Mouse (Mus musculus): ENCODE data around the gene St3gal3. TPM values are rescaled to one million over a fixed set of nuclear protein-coding genes. Genes with fewer than 3 reads are reported as not detected.

Gene St3gal3
- polyA plus RNA-seq, 1 experiment from 2014 or later, result 6.6 TPM

DNA sequence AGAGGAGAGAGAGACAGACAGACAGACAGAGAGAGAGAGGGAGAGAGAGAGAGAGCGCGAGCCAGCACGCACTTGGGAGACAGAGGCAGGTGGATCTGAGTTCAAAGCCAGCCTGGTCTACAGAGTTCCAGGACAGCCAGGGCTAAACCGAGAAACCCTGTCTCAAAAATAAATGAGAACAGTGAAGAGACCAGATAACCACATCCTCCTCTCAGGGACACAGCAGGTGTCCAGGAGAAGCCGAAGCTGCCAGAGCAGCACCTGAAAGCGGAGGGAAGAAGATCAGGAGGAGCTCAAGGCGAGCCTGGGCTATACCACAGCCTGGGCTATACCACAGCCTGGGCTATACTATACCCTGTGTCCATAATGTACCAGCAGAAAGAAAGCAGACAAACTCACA lies 16.1 kb upstream of the St3gal3 start:
- Histone ChIP-seq H3K36me3 (peaks cover 95% of the 10 kb centered on the region), H3K27me3 (ENCODE audit: insufficient read depth, poor library complexity, severe bottlenecking) (no peaks in the 10 kb centered on the region), H3K4me1 (peaks cover 20% of the 10 kb centered on the region), H3K9me3 (no peaks in the 10 kb centered on the region), H3K27ac (no peak overlapping the region), H3K4me3 (no peak overlapping the region)
- WGBS, result 89% methylated on average over 7 of the region's 7 CpGs
- DNase-seq (ENCODE audit: low spot score), result no peak

DNA sequence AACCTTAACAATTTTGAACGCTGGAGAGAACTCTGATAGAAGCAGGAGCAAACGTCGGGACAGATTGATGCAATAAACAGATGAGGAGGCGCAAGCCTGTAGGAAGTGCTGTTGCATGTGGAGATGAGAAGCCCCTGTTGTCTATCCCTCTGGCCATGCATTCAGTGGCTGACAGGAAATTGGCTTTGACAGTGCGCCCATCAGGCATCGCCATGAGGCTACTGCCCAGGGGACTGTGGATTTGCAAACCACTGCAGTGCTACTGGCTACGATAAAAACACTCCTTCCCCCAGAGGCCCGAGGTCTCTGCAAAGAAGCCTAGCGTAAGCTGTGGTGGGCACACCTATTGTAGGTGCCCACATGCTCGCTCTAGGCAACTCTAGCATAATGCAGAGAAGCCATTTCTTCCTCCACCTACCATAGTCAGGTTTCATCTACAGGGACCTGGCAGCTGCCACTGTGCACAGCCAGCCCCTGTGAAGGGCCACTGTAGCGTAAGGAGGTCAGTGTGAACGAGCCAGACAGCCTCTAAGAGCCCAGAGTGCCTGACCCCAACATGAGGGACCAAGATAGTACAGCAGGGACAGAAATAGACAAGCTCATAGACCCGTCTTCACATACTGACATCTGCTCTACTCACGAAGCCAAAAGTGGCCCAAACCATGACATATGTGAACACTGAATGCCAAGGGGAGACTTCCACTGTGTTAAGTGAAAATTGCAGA lies 15.4 kb upstream of the St3gal3 start:
- WGBS, result 68% methylated on average over 14 of the region's 14 CpGs
- Histone ChIP-seq H3K36me3 (peaks cover 95% of the 10 kb centered on the region), H3K27ac (peak overlapping the region; percentile 11; the same call in 1 of the 2 replicates)

DNA sequence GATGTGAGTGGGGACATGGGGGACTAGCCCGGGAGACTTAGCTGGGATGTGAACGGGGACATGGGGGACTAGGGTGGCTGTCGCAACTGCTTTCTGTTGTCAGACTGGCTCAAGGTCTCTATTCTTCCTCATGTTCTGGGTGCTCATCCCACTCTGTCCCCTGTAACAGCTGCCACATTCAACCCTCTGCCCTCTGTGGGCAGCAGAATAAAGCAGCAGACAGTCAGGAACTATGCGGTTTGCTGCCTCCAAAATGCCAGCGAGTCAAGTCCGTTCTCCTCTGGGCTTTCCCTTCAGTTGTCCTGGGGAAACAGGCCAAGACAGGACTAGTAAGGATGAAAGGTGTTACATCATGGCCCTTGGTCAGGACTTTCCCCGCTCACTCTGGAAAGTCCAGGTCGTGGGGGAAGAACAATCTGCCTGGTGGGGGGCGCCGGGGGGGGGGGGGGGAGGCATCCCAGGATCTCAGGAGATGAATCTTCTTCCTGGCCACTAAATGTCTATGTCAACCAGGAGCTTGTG lies 14.4 kb upstream of the St3gal3 start:
- Histone ChIP-seq H3K9me3 (no peaks in the 10 kb centered on the region), H3K27ac (no peak overlapping the region), H3K27me3 (ENCODE audit: insufficient read depth, poor library complexity, severe bottlenecking) (no peaks in the 10 kb centered on the region), H3K4me1 (peaks cover 20% of the 10 kb centered on the region), H3K4me3 (no peak overlapping the region), H3K36me3 (peaks cover 95% of the 10 kb centered on the region)
- DNase-seq (ENCODE audit: low spot score), result no peak
- 84% methylated on average over 10 of the region's 10 CpGs for WGBS

More for the DNA sequence above, 15.4 kb upstream of the St3gal3 start:
- DNase-seq (ENCODE audit: low spot score), result no peak
- H3K27me3 ChIP-seq (ENCODE audit: insufficient read depth, poor library complexity, severe bottlenecking), result no peaks in the 10 kb centered on the region
- peaks cover 20% of the 10 kb centered on the region for H3K4me1 ChIP-seq
- H3K4me3 ChIP-seq, result no peak overlapping the region
- no peaks in the 10 kb centered on the region for H3K9me3 ChIP-seq

DNA sequence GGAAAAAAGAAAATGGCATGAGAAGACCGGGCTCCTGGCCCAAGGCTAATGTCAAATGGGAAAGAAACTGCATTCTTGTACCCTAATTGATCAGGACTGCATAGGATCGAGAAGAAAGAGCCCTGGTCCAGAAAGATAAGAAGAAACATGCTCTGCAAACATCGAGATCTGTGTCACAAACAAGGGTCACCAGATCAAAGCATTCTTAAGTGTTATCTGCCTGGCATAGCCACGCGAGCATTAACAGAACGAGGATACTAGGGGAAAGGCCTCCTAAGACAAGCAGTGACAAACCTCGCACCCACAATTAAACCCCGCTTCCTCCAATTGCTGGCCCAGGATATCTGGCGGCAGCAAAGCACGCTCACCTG lies 13.6 kb upstream of the St3gal3 start:
- H3K4me1 ChIP-seq, result peaks cover 20% of the 10 kb centered on the region
- WGBS, result 54% methylated on average over 10 of the region's 10 CpGs
- H3K4me3 ChIP-seq, result no peak overlapping the region
- no peaks in the 10 kb centered on the region for H3K27me3 ChIP-seq (ENCODE audit: insufficient read depth, poor library complexity, severe bottlenecking)
- no peak for DNase-seq (ENCODE audit: low spot score)
- no peaks in the 10 kb centered on the region for H3K9me3 ChIP-seq
- no peak overlapping the region for H3K27ac ChIP-seq
- peaks cover 95% of the 10 kb centered on the region for H3K36me3 ChIP-seq

DNA sequence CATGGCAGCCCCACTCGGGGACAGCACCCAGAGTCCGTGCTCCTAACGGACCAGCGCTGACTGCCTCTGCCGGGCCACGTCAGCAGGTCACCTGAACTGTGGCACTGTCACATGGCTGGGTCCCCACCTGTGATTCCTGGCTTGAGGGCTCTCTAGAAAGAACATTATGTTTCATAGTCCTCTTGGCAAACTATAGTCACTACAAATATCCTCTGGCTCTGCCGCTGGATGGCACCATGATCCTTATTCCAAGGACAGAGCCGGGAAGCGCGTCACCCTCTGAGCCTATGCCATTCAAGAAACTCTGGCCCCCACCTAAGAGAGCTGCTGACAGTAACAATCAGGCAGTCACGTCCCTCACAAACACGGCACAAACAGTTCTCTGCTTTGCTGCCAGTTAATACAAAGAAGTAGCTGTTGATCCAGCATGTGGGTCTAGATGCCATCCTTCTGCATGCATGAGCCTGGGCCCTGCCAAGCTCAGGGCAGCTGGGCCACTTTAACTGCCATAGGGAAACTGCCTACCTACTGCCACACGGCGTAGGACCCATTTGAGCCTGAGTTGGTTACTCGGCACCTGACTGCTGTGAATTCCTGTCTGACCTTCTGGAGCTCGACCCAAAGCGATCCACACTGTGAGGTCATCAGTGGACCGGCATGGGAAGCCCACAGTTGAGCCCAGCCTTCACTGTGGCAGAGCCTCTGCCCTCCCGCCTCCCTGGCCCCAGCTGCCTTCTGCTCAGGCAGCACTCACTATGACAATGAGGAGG lies 13.0 kb upstream of the St3gal3 start:
- Histone ChIP-seq H3K27me3 (ENCODE audit: insufficient read depth, poor library complexity, severe bottlenecking) (no peaks in the 10 kb centered on the region), H3K36me3 (peaks cover 95% of the 10 kb centered on the region), H3K4me3 (no peak overlapping the region), H3K4me1 (peaks cover 20% of the 10 kb centered on the region), H3K9me3 (no peaks in the 10 kb centered on the region), H3K27ac (no peak overlapping the region)
- no peak for DNase-seq (ENCODE audit: low spot score)
- WGBS, result 90% methylated on average over 19 of the region's 19 CpGs

DNA sequence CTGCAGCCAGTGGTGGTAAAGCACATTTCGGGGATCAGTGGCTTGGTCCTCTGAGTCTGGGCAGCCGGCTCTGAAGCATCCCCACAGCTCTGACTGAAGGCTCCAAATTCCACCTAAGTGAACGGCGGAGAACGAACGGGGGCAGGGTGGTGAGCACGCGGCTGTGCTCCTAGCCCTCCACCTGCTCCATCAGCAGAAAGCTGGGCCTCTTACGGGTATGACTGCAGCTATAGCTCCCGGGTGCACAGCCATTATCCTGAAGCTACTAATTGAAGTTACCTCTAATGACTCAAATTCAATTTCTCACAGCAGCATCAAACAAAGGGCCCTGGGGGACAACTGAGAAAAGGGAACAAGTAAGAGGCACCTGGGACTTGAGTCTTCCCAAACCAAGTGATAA lies 12.4 kb upstream of the St3gal3 start:
- DNase-seq (ENCODE audit: low spot score), result no peak
- Histone ChIP-seq H3K27ac (no peak overlapping the region), H3K4me1 (peaks cover 20% of the 10 kb centered on the region), H3K36me3 (peaks cover 95% of the 10 kb centered on the region), H3K9me3 (no peaks in the 10 kb centered on the region), H3K27me3 (ENCODE audit: insufficient read depth, poor library complexity, severe bottlenecking) (no peaks in the 10 kb centered on the region), H3K4me3 (no peak overlapping the region)
- 88% methylated on average over 10 of the region's 10 CpGs for WGBS

DNA sequence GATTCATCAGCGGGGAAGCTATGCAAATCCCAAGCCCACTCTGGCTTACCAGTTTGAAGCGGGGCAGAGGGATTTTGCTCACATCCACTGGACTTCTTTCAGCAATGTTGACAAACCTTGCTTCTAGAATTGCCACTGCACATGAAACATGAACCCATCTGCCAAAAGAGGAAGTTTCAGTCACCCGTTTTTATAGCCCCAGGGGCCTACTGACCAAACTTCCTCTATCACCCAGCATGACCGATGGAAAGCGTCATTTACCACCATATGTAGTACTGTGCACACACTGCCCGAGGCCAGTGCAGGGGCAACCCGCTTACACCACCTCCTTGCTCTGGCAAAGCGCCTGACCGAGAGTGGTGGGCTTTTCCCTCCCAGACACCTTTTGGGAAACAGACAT lies 9.6 kb upstream of the St3gal3 start:
- Histone ChIP-seq H3K27me3 (ENCODE audit: insufficient read depth, poor library complexity, severe bottlenecking) (no peaks in the 10 kb centered on the region), H3K36me3 (peaks cover 97% of the 10 kb centered on the region), H3K27ac (no peak overlapping the region), H3K9me3 (no peaks in the 10 kb centered on the region), H3K4me1 (peaks cover 4% of the 10 kb centered on the region; the same call in 1 of the 2 replicates), H3K4me3 (no peak overlapping the region)
- no peak for DNase-seq (ENCODE audit: low spot score)
- WGBS, result 90% methylated on average over 9 of the region's 9 CpGs

DNA sequence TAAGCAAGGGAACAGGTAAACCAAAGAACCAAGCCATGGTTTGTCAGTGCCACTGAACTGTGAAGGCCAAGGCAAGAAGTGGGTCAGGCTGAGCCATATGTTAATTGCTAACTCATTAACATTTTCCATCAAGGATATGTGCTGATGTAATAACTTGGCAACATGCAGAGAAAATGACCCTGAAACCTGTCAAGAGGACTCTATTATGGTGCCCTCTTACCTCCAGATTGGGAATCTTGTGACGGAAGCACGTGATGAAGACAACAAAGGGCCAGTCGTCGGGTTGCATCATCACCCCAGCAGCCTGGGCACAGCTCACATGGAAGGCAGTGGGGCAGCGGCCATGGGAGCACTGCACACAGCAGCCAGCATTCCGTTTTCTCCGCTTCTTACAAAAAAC lies 9.0 kb upstream of the St3gal3 start:
- no peaks in the 10 kb centered on the region for H3K27me3 ChIP-seq (ENCODE audit: insufficient read depth, poor library complexity, severe bottlenecking)
- no peak overlapping the region for H3K27ac ChIP-seq
- 94% methylated on average over 7 of the region's 7 CpGs for WGBS
- DNase-seq (ENCODE audit: low spot score), result no peak
- peaks cover 97% of the 10 kb centered on the region for H3K36me3 ChIP-seq
- no peaks in the 10 kb centered on the region for H3K9me3 ChIP-seq
- no peak overlapping the region for H3K4me3 ChIP-seq
- H3K4me1 ChIP-seq, result peaks cover 1% of the 10 kb centered on the region; the same call in 1 of the 2 replicates

DNA sequence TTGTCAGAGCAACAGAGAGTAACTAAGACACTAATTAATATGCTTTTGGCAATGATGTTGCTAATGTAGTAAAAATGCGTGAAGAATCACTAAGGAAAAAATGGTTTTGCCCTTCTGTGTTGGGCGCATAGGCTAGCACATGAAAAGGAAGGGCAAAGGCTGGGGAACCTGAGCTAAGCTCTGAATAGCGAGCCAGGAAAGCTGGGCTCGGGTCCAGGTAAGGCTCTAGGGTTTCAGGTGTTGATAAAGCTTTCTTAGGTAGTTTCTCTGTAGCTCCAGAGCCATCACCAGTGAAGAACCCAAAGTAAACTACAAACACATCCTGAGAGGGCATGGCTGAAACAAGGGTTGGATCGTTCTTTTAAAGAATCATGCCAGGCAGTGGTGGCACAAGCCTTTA lies 6.8 kb upstream of the St3gal3 start:
- H3K4me1 ChIP-seq, result no peaks in the 10 kb centered on the region
- no peak for DNase-seq (ENCODE audit: low spot score)
- H3K27ac ChIP-seq, result no peak overlapping the region
- no peaks in the 10 kb centered on the region for H3K9me3 ChIP-seq
- peaks cover 97% of the 10 kb centered on the region for H3K36me3 ChIP-seq
- H3K4me3 ChIP-seq, result no peak overlapping the region
- 91% methylated on average over 5 of the region's 5 CpGs for WGBS
- H3K27me3 ChIP-seq (ENCODE audit: insufficient read depth, poor library complexity, severe bottlenecking), result no peaks in the 10 kb centered on the region

DNA sequence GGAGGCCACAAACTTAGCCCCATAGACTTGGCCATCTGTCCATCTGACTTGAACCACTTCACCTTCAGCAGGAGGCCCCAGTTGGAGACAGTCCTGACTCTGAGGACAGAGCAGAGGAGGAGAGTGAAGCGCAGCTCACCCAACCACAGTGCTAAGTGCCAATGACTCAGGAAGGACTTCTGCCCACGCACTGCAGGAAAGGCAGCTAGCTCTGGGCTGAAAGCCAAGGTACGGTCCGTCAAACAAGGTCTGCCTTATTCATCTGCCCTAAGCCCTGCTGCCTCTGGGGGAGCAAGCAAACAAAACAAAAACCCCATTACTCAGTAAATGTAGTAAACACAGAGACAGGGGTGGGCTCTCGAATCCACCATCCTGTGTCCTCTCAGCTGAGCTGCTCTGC lies 4.2 kb upstream of the St3gal3 start:
- H3K4me3 ChIP-seq, result no peak overlapping the region
- peaks cover 3% of the 10 kb centered on the region; the same call in 1 of the 2 replicates for H3K4me1 ChIP-seq
- peaks cover 77% of the 10 kb centered on the region for H3K36me3 ChIP-seq
- no peaks in the 10 kb centered on the region for H3K9me3 ChIP-seq
- H3K27ac ChIP-seq, result no peak overlapping the region
- H3K27me3 ChIP-seq (ENCODE audit: insufficient read depth, poor library complexity, severe bottlenecking), result no peaks in the 10 kb centered on the region
- DNase-seq (ENCODE audit: low spot score), result no peak
- WGBS, result 84% methylated on average over 5 of the region's 5 CpGs

DNA sequence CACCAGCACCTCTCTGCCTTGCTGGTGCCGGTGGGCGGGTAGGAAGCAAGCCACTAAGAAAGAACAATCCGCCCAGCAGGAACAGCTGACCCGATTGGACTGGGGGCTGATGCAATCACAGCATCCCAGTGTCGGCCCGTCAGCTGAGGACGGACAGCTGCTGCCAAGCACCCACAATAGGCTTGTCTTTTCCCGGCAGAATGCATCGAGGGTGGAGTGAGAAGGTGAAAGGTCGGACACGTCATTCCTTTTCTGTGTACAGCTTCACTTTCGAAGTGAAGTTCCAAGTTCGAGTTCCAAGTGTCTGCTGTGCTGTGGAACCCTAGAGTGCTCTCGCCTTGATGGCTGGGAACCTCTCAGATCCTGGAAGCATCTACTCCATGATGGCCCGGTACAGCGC lies 3.1 kb upstream of the St3gal3 start:
- Histone ChIP-seq H3K4me3 (no peak overlapping the region), H3K27ac (no peak overlapping the region), H3K4me1 (peaks cover 12% of the 10 kb centered on the region; the same call in 1 of the 2 replicates), H3K9me3 (no peaks in the 10 kb centered on the region), H3K36me3 (peaks cover 66% of the 10 kb centered on the region), H3K27me3 (ENCODE audit: insufficient read depth, poor library complexity, severe bottlenecking) (no peaks in the 10 kb centered on the region)
- no peak for DNase-seq (ENCODE audit: low spot score)
- WGBS, result 90% methylated on average over 16 of the region's 16 CpGs

DNA sequence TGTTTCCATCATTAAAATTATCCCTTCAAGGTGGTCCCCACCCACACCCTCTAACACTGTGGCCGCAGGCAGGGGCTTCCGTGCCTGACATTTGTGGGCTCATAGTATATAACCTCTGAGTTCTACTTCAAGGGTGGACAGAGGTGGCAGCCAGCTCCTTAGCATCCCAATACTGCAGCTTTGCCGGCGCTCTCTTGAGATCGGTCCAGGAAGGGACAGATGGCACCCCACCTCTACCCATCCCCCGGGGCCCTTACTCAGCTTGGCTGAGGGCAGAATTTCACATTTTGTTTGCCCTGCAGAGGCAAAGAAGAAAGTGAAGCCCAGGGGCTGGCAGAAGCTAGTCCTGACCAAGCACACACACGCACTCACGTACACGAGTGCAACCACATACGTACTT lies 2.6 kb upstream of the St3gal3 start:
- H3K27ac ChIP-seq, result no peak overlapping the region
- H3K4me1 ChIP-seq, result peaks cover 15% of the 10 kb centered on the region; the same call in 1 of the 2 replicates
- DNase-seq (ENCODE audit: low spot score), result no peak
- H3K36me3 ChIP-seq, result peaks cover 63% of the 10 kb centered on the region
- H3K9me3 ChIP-seq, result no peaks in the 10 kb centered on the region
- WGBS, result 93% methylated on average over 10 of the region's 10 CpGs
- H3K27me3 ChIP-seq (ENCODE audit: insufficient read depth, poor library complexity, severe bottlenecking), result no peaks in the 10 kb centered on the region
- no peak overlapping the region for H3K4me3 ChIP-seq

DNA sequence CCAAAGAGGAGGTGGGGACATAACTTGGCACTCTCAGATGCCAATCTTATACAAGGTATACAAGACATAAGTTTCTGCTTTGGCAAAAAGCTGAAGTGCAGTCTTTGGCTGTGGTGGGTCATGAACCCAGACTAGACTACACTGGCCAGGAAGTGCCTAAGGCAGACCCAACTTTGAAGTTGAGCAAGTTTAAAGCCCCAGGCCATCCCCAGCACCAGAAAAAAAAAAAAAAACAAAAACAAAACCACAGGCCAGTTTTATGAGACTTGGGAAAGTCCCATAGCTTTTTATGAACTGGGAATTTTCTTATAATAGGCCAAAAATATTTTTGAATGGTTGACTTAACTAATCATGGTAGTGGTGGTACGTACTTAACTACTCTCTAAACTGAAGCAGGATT lies 700 bp upstream of the St3gal3 start:
- peak overlapping the region; percentile 96 for H3K4me3 ChIP-seq
- peak overlapping the region; percentile 92; the same call in 1 of the 2 replicates for H3K27ac ChIP-seq
- H3K36me3 ChIP-seq, result peaks cover 45% of the 10 kb centered on the region
- 93% methylated on average over 1 of the region's 1 CpGs for WGBS
- no peaks in the 10 kb centered on the region for H3K27me3 ChIP-seq (ENCODE audit: insufficient read depth, poor library complexity, severe bottlenecking)
- no peak for DNase-seq (ENCODE audit: low spot score)
- no peaks in the 10 kb centered on the region for H3K9me3 ChIP-seq
- peaks cover 16% of the 10 kb centered on the region; the same call in 1 of the 2 replicates for H3K4me1 ChIP-seq
